Mouse (Mus musculus) cerebellum, adult 9-10 months (tissue): Measurements from ENCODE around the gene Pbx2.

Experiments
- DNase-seq: peaks from one replicate; pipeline ENCODE4 v3.0.0; 2022

Pbx2 gene

DNA sequence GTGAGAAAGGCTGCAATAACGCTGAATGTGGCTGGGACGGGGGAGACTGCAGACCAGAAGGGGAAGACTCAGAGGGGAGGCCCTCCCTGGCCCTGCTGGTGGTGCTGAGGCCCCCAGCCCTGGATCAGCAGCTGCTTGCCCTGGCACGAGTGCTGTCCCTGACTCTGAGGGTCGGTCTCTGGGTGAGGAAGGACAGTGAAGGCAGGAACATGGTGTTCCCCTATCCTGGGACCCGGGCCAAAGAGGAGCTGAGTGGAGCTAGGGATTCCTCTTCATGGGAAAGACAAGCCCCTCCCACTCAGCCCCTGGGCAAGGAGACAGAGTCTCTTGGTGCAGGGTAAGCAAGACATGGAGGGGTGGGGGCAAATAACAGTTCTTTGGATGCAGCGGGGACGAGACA lies 7.7 kb upstream of the Pbx2 start:
- peak; percentile 42 for DNase-seq

DNA sequence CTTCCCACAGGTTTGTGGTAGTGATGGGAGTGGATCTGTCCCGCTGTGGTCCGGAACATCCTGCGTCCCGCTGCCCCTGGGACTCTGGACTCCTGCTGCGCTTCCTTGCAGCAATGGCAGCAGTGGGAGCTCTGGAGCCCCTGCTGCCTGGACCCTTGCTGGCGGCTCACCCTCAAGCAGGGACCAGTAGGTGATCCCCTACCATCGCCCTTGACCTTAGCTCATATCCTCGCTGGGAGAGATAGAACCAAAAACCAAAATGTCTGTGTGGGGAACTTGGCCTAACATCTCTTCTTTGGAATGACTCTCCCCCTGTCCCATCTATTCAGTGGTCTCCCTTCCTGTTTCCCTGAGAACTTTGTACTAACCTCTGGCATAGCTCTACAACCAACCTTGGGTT lies 7.2 kb upstream of the Pbx2 start:
- no peak for DNase-seq

DNA sequence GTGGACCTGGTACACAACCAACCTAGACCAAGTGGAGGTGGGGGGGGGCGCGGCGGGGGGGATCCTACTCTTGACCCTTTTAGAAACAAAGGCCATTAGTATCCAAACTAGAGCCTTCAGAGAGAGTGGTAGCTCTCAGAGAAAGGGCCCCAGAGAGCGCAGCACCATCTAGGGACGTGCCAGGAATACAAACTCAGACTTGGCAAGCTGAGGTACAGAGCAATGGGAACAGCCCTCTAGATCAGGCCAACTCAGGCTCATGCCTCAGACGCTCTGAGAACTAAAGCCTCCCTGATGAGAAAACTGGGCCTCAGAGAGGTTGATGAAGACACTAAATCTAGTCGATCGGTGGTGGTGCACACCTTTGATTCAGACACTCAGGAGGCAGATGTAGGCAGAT lies 5.9 kb upstream of the Pbx2 start:
- no peak for DNase-seq

DNA sequence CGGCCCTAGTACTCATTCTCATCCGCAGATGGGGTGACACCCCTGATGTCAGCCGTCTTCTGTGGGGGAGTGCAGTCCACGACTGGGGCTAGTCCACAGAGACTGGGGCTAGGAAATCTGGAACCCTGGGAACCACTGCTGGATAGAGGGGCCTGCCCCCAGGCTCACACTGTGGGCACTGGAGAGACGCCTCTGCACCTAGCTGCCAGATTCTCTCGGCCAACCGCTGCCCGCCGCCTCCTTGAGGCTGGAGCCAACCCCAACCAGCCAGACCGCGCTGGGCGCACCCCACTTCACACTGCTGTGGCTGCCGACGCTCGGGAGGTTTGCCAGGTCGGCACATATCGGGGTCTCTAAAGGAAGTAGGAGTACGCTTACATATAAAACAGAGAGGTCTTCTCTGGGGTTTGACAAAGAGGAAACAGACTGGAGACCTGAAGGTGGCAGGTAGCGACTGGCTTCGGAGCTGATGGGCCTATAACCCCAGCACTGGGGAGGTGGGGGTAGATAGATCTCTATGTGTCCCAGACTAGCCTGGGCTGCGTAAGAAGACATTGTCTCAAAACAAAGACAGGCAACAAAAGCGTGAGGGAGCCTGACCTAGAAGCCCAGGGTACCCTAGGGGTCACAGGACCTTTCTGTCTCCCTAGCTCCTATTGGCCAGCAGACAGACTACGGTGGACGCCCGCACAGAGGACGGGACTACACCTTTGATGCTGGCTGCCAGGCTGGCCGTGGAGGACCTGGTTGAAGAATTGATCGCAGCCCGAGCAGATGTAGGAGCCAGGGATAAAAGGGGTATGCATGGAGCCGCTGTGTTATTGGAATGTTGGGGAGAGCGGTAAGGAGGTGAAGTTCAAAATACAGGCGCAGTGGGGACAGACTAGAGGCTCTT lies 4.9 kb upstream of the Pbx2 start:
- DNase-seq, result peak; percentile 65

DNA sequence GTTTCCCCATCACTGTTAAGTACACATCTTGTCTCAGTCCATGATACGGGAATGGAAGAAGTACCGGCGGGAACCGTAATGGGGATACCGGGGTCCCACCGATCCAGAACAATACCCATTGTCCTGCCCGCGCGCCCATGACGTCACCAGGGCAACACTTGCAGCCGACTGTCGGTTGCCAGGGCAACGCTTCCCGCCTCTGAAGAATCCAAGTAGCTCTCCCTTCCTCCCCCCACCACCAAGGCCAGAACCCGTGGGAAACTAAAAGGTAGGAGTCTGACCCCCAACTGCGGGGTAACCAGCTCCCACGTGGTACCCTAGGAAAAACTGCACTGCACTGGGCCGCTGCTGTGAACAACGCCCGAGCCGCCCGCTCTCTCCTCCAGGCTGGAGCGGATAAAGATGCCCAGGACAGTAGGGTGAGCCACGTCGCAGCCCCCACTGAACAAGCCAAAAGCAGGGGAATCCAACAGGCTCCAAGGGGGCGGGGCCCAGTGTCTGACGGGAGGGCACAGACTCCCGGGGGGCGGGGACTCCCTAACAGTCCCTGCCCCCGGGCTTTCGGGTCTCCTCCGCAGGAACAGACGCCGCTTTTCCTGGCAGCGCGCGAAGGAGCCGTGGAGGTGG lies 4.2 kb upstream of the Pbx2 start:
- peak; percentile 91 for DNase-seq

DNA sequence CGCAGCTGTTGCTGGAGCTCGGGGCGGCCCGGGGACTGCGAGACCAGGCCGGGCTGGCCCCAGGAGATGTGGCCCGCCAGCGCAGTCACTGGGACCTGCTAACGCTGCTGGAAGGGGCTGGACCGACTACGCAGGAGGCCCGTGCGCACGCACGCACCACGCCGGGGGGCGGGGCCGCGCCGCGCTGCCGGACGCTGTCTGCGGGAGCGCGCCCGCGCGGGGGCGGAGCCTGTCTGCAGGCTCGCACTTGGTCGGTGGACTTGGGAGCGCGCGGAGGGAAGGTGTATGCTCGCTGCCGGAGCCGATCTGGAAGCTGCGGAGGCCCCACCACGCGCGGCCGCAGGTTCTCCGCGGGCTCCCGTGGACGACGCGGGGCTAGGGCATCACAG lies 3.6 kb upstream of the Pbx2 start:
- DNase-seq, result peak; percentile 97

DNA sequence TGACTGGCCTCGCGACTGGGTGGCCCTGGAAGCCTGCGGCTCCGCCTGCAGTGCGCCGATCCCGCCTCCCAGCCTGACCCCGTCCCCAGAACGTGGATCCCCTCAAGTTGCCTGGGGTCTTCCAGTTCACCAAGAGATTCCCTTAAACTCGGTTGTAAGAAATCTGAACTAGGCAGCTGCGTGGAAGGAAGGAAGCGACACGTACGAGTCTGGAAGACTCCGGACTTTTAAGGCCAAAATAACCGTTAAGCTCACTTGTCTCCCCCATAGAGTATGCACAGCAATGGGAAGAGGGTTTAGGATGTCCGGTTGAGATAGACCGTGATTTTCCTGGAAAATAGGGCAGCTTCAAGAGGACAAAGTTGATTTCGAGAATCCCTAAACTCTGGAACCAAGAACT lies 3.3 kb upstream of the Pbx2 start:
- DNase-seq, result no peak

DNA sequence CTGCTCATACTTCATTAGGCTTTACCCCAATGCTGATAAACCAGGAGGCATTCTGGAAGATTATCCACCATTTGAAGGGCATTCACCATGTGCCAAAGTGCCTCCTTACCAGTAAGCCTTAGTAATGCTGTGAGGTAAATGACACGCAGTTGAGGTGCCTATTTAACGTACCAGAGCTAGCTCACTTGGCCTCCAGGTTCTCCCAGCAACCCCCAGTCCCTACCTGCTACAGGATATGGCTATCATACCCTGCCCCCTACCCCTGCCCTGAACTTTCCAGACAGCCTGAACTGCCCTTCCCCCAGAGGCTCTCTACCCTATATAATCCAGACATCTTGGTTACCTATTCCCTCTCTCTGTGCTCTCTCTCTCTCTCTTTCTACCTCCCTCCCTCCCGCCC lies 2.3 kb upstream of the Pbx2 start:
- DNase-seq, result peak; percentile 48

DNA sequence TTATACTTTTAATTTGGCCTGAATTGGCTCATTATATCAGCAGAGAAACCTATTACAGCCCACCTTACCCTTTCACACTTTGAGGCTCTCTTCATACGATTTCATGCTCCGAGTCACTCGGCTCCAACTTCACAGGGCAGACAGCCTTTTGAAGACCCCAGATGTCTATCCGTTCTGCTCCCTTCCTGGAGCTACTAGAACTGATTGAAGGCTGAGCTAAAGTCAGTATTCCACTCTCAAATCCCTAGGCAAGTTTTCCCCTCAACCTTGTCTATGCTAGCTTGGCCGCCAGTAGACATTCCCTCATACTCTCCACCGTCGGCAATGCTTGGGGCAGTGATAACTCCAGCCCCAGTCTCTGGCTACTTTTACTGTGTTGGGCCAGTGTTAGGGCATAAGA lies 1.9 kb upstream of the Pbx2 start:
- DNase-seq, result peak; percentile 33

DNA sequence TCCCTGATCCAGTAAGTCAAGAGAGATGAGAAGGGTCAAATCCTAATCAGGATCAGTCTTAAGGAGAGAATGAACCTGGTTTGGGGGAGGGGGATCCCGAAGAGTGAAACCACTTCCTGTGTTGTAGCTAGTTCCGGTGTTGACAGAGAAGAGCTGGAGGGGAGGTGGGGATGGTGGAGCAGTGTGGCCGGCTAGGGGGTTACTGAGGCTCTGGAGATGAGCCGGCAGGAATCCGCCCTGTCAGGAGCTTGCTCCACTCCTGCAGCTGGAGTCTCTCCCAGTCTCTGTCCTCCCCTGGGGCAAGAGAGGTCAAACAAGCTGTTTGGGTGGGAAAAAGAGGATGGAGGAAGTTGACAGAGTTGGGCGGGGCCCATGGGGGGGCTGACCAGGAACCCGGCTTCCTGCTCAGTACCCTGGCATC lies 1.4 kb upstream of the Pbx2 start, which contains the start of gene Gpsm3:
Gene Gpsm3 (plus strand): TSS at position 126 of the 421 bp plus-strand sequence.
- peak; percentile 58 for DNase-seq

DNA sequence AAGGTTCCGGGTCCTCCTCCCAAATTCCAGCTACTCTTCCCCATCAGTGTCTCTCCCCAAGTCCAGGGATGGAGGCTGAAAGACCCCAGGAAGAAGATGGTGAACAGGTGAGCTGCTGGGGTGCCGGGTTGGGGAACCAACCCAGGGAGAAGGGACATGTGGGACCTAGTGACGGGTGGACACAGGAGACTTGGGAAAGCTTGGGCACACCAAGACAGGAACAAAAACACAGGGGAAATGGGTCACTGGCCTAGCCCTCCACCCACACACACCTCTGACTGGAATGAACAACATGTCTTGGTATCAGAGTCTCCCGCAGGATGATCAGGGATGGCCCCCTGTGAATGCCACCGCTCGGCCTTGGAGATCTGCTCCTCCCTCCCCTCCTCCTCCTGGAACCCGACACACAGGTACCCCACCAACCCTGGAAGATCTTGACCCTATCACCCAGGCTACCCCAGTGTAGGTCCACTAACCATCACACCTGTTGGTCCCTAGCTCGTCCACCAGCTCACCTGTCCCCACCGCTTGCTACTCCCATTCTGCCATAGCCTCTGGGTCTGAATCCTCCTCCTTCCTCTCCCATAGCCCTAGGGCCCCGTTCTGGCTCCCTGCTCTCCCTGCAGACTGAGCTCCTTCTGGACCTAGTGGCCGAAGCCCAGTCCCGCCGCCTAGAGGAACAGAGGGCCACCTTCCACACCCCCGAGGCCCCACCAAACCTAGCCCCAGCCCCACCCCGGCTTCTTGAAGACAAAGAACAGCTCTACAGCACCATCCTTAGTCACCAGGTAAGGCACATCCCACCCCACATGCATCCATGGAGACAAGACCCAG lies 695 bp upstream of the Pbx2 start:
- DNase-seq, result peak; percentile 60

DNA sequence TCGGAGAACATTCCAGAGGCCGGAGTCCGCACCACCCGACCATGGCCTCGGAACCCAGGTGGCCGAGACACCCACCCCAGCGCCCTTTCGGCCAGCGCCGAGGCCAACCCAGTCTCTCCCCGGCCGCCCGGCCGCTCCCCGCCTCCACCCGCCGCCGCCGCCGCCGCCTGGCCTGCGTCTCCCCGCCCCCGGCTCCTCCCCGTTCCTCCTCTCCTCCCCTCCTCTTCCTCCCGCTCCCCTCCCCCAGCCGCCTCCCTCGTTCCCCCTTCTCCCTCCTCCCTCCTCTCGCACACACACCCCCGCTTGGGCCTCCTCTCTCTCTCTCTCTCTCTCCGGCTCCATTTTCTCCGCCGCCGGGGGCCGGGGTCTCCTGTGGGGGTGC lies 919 bp downstream of the Pbx2 start:
- DNase-seq, result peak; percentile 80

DNA sequence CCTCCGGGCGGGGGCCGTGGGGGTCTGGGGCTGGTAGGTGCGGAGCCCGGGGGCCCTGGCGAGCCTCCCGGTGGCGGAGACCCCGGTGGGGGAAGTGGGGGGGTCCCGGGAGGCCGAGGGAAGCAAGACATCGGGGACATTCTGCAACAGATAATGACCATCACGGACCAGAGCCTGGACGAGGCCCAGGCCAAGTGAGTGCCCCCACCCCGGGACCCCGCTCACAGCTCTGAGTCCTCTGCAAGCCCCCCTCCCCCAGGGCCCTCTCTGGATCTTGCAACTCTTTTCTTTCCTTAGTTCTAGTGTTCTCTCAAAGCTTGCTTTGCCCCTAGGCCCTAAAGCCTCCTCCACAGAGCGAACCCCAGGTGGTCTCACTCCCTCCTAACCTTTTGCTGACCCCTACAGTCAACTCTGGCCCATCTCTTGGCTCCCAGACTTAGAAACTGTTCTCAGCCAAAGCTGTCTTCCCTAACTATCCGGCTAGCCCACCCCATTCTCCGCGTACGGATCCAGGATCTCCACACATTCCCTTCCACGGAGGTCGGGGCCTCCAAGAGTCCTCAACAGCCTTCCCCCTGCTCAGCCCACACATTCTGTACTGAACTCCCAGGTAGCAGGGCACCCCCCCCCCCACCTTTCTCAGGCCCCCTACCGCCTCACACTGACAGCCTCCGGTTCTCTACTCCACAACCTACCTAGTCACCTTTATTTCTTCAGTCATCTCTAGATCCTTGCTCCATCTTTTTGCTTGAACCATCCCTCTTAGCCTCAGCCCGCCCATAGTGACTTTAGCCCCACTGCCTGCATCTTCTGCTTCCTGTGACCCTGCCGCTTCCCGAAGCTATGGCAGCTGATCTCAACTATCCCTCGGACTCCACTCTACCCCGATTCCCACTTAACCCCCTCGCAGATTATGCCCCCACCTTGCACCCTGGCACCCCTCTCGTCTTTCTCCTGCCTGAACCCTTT lies 1.8 kb downstream of the Pbx2 start:
- DNase-seq, result peak; percentile 77

DNA sequence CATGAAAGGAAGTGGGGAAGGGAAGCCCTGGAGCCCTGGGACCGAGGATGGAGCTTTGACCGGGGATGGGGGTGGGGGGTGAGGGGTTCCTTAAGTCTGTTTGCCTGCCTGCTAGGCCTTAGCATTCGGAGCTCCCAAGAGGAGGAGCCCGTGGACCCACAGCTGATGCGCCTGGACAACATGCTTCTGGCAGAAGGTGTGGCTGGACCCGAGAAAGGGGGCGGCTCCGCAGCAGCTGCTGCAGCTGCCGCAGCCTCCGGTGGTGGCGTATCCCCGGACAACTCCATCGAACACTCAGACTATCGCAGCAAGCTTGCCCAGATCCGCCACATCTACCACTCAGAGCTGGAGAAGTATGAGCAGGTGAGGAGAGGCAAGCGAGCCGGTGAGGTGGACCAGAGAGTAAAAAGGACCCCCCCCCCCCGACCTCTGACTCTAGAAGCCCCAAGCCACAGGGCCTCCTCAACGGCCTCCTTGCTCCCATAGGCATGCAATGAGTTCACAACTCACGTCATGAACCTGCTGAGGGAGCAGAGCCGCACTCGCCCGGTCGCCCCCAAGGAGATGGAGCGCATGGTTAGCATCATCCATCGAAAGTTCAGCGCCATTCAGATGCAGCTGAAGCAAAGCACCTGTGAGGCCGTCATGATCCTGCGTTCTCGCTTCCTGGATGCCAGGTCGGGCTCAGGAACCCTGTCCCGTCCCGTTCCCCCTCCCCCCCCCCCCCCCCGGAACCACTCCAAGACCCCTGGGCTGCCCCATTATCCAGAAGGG lies 2.9 kb downstream of the Pbx2 start:
- DNase-seq, result peak; percentile 43

DNA sequence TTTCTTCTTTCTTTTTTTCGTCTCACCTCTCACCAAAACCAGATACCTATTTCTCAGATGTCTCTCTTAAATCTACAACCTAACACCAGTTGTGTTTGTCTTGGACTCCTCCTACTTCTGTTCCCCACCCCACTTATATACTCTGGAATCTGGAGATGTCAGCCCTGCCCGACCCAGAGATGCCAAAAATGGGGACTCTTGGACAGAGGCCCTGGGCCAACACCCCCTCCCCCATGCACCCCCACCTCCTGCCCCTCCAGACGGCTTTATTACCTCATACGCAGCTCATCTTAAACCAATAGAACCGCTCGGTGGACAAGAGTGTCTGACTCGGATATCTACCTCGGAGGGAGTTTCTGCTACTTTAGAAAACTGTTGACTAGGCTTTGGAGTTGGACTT lies 5.0 kb downstream of the Pbx2 start:
- no peak for DNase-seq

DNA sequence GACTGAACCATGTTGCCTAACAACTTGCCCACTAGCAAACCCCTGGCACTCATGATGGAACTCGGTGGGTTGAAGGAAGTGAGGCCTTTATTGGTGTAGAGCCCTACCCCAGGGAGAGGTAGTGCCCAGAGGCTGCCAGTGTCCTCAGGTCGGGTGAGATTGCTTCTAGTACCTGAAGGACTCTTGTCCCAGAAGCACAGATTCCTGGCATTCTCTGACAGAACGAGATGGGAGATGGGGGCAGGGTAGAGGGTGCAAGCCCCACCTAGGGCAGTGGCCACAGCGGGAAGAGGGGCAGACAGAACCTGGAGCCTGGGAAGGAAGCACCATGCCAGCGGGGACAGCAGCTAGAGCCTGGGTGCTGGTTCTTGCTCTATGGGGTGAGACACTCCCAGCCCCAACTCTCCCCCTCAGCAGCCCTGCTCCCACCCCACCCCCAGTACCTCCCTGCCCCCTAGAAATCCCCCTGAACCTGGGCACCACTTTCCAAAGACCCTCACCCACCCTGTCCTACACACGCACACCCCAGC lies 6.6 kb downstream of the Pbx2 start, which contains the start of gene Ager:
Gene Ager (plus strand): TSS at position 297 of the 530 bp plus-strand sequence.
- DNase-seq, result peak; percentile 35

DNA sequence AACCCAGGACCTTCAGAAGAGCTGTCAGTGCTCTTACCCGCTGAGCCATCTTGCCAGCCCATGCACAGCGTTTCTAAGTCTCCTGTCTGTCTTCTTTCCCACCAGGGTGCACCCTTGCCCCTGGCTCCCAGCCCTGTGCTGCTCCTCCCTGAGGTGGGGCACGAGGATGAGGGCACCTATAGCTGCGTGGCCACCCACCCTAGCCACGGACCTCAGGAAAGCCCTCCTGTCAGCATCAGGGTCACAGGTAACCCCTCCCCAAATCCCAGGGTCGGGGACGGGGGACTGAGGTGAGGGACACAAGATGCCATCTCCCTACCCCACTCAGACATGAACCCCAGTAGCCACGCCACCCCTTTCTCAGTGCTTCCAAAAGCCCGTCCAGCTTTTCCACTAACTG lies 8.8 kb downstream of the Pbx2 start:
- peak; percentile 44 for DNase-seq

DNA sequence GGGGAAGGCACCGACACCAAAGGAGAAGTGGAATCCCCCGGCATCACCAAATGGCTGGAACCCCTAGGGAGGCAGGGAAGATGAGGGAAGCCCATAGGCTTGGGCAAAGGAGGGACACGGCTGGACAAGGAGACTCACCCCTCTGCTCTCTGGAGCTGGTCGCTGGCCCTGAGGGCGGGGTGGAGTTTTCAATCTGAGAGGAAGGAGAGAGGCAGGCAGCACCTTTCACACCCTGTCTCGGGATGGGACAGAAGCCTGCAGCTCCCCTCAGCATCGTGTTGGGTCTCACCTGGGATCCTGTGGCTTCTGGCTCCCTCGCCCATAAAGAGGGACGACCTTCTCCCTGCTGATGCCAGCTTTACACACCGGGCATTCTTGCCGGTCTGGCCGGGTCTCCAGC lies 10.7 kb downstream of the Pbx2 start:
- no peak for DNase-seq

DNA sequence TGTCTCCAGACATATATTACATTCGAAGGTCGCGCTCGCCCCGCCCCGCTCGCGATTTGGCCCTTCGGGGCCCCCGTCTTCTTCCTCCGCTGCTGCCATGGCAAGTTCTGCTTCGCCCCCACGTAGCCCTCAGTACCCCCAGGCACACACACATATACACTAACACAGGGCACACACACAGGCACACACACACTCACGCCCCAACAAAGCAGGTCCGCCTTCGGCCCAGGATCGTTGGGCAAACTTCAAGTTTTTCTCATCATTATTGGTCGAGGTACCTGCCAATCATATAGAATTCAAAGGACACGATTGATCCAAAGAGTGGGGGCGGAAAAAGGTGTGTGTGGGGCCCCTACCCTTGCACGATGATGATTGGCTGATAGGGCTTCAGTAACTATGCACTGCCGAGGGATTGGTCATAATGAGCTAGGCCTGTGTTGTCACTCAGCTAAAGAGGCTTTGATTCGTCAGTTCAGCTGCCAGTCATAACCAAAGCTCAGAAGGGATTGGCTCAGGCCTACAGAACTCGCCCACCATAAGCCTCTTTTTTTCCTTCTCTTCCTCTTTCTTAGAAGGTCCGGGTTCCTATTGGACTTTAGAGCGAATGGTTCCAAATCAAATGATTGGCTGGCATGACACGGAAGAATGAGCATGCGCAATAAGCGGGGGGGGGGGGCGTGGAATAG lies 12.5 kb downstream of the Pbx2 start, which contains the start of gene Rnf5:
Gene Rnf5 (minus strand): TSS at position 316 of the 686 bp plus-strand sequence.
- peak; percentile 100 for DNase-seq

DNA sequence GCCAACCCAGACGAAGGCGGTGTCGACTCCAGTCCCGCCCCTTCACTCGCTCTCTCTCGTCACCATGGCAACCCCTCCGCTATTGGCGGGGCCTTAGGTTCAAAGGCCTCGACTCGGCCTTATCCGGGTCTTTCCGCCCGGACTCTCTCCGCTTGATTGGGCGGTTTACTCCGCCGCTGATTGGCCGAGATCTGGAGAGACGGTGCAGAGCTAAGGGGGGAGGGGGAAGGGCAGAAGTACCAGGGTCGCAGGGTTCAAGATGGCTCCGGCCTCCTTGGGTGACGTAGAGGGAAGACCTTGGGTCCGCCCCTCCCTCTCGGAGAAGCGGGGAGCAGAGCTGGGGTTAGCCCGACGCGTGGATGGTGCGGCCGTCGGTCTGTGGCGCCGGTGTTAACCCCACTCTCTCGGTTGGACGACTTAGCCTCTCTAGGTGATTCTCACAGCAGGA lies 13.0 kb downstream of the Pbx2 start, which contains the start of gene Agpat1:
Gene Agpat1 (plus strand): TSS at position 202 of the 448 bp plus-strand sequence.
- DNase-seq, result peak; percentile 99
